Mouse (Mus musculus): ENCODE results near the gene Gcsam. TPM values are rescaled to one million over a fixed set of nuclear protein-coding genes. Genes with fewer than 3 reads are reported as not detected.
A peak's percentile ranks its signal among the peaks of the same experiment; 100 is the strongest.

The Gcsam gene
- polyA plus RNA-seq, 1 experiment from 2014 or later: 0.13 TPM

DNA sequence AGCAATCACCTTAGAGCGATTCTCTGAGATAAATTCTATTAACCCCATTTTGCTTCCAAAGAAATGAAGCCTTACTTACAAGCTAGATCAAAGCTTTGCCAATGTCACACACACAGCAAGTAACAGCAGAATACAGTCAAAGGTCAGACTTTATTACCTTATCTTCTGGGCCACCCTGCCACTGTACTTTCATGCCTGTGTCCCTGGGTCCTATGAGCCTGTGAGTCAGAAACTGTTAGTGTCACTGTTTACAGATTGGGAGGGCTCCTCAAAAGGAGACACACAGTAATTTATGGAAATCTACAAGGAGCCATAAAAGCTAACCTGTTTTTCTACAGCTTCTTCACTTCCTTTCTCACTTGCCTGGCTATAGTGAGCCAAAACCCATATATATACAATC, 48.1 kb downstream of the Gcsam start:
- no peak for TF ChIP-seq CTCF (IDR thresholded peaks at IDR 0.05; ENCODE audit: low read depth)
- Histone ChIP-seq H3K4me2 (no peak overlapping the region), H3K9ac (no peak overlapping the region), H3K4me1 (ENCODE audit: insufficient read depth) (0 out of 2 replicates have a peak, but pooled peaks cover 5% of the 10 kb centered on the region), H3K36me3 (ENCODE audit: insufficient read depth) (no peaks in the 10 kb centered on the region), H3K9me3 (ENCODE audit: low read depth, low read length) (no peaks in the 10 kb centered on the region), H3K27me3 (ENCODE audit: insufficient read depth, low read length) (0 out of 2 replicates have a peak, but pooled peaks cover 4% of the 10 kb centered on the region), H3K27ac (ENCODE audit: low read depth) (no peak overlapping the region), H3K4me3 (ENCODE audit: low read depth, low read length) (no peak overlapping the region)
- WGBS: 72% methylated on average over 1 of the region's 1 CpGs
- ATAC-seq (ENCODE audit: insufficient read depth) (no peak), DNase-seq (no peak)

DNA sequence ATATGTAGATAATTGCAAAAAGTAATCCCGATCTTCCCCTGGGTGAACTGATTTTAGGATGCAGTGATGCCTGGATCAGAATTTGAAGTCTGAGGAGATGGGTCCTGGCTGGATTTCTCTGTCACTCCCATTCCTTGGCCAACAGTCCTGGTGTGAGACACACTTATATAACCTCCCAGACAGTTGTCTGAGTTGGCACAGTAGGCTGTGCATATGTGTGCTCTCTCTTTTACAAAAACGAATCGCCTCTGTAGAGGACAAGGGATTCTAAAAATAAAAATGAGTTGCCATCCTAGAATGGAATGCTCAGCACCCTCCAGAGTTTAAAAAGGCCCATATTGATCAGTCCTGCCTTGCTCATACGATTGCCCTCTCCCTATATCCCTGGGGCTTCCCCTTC, 49.4 kb downstream of the Gcsam start:
- ATAC-seq (ENCODE audit: insufficient read depth) (no peak), DNase-seq (no peak)
- no peak overlapping the region for H3K9ac ChIP-seq
- H3K4me1 ChIP-seq (ENCODE audit: insufficient read depth): no peaks in the 10 kb centered on the region
- TF ChIP-seq CTCF (IDR thresholded peaks at IDR 0.05; ENCODE audit: low read depth): no peak
- 83% methylated on average over 4 of the region's 4 CpGs for WGBS
- H3K4me3 ChIP-seq (ENCODE audit: low read depth, low read length): no peak overlapping the region
- H3K27me3 ChIP-seq (ENCODE audit: insufficient read depth, low read length): no peaks in the 10 kb centered on the region
- no peaks in the 10 kb centered on the region for H3K9me3 ChIP-seq (ENCODE audit: low read depth, low read length)
- no peaks in the 10 kb centered on the region for H3K36me3 ChIP-seq (ENCODE audit: insufficient read depth)
- no peak overlapping the region for H3K27ac ChIP-seq (ENCODE audit: low read depth)
- H3K4me2 ChIP-seq: no peak overlapping the region

DNA sequence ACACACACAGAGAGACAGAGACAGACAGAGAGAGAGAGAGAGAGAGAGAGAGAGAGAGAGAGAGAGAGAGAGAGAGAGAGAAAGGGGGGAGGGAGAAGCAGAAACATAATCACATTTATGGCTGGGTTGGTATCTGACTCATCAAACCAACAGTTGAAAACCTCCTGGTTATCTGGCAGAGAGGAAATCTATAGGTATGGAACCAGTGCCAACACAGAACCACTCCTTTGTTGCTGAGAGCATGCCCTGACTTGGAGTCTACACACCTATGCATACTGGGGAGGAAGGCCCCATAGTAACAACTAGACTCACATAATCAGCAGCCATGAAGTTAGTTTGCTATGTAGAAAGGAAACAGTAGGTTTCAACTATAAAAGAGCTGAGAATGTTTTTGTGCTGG, 52.2 kb downstream of the Gcsam start:
- H3K9me3 ChIP-seq (ENCODE audit: low read depth, low read length): no peaks in the 10 kb centered on the region
- ATAC-seq (ENCODE audit: insufficient read depth) (no peak), DNase-seq (no peak)
- TF ChIP-seq CTCF (IDR thresholded peaks at IDR 0.05; ENCODE audit: low read depth): no peak
- no peaks in the 10 kb centered on the region for H3K4me1 ChIP-seq (ENCODE audit: insufficient read depth)
- no peak overlapping the region for H3K9ac ChIP-seq
- no peak overlapping the region for H3K27ac ChIP-seq (ENCODE audit: low read depth)
- no peaks in the 10 kb centered on the region for H3K36me3 ChIP-seq (ENCODE audit: insufficient read depth)
- H3K27me3 ChIP-seq (ENCODE audit: insufficient read depth, low read length): no peaks in the 10 kb centered on the region
- H3K4me3 ChIP-seq (ENCODE audit: low read depth, low read length): no peak overlapping the region
- no peak overlapping the region for H3K4me2 ChIP-seq

DNA sequence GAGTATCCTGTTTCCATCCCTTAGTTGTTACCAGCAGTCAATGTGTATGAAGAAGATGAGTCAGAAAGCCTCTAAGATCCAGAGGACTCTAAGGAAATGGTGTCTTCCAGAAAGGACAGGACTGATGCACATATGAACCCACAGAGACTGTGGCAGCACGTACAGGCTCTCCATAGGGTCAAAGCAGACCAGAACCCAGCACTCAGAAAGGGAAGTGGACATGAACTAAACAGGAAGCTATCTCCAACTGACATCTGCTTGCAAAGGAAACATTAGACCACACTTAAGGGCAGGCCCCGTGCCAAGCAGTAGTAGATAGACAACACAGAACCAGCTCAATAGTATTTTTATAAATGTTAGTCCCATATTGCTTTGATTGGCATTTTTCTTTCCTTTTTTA, 56.0 kb downstream of the Gcsam start:
- Histone ChIP-seq H3K4me1 (ENCODE audit: insufficient read depth) (no peaks in the 10 kb centered on the region), H3K27me3 (ENCODE audit: insufficient read depth, low read length) (no peaks in the 10 kb centered on the region), H3K36me3 (ENCODE audit: insufficient read depth) (no peaks in the 10 kb centered on the region), H3K27ac (ENCODE audit: low read depth) (no peak overlapping the region), H3K9me3 (ENCODE audit: low read depth, low read length) (no peaks in the 10 kb centered on the region), H3K4me2 (no peak overlapping the region), H3K9ac (no peak overlapping the region), H3K4me3 (ENCODE audit: low read depth, low read length) (no peak overlapping the region)
- WGBS: 68% methylated on average over 2 of the region's 2 CpGs
- no peak for ATAC-seq (ENCODE audit: insufficient read depth)
- TF ChIP-seq CTCF (IDR thresholded peaks at IDR 0.05; ENCODE audit: low read depth): no peak
- DNase-seq: peak; percentile 23

DNA sequence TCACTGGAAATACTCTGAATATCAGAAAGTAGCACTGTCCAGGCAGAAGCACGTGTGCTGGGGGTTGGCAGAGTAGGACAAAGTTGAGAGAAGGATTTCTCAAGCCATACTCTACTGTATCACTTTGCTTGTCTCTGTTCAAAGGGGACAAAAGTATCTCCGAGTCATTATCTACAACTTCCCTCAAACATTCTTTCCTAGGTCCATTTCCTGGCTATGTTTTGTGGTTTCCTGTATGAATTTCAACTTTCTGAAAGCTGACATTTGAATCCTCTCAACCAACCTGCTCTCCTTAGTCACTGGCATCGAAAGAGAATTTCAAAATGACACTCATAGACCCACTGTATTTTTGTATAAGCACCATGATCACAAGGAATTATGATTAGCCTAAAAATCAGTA, 58.0 kb downstream of the Gcsam start:
- Histone ChIP-seq H3K27me3 (ENCODE audit: insufficient read depth, low read length) (no peaks in the 10 kb centered on the region), H3K4me3 (ENCODE audit: low read depth, low read length) (no peak overlapping the region), H3K36me3 (ENCODE audit: insufficient read depth) (no peaks in the 10 kb centered on the region), H3K9me3 (ENCODE audit: low read depth, low read length) (no peaks in the 10 kb centered on the region), H3K4me2 (no peak overlapping the region), H3K27ac (ENCODE audit: low read depth) (no peak overlapping the region), H3K4me1 (ENCODE audit: insufficient read depth) (no peaks in the 10 kb centered on the region), H3K9ac (no peak overlapping the region)
- no peak for ATAC-seq (ENCODE audit: insufficient read depth)
- 48% methylated on average over 3 of the region's 3 CpGs for WGBS
- DNase-seq: no peak
- no peak for TF ChIP-seq CTCF (IDR thresholded peaks at IDR 0.05; ENCODE audit: low read depth)

DNA sequence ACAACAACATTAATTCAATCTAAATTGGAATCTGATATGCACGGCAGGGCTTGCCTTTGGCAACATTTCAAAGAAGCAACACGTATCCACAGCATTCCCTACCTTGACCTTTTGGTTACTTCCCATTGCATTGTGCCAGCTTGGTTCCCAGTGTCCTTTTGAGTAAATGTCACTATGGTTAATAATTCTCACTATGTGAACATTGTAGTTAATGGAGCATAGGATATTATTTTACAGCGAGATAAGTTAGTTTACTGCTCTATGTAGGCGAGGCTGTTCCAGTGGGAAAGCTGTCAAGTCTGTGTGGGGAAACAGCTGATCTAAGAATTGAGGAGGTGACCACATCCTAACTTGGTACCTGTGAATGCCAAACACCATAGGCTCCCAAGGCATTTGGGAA, 59.8 kb downstream of the Gcsam start:
- no peak overlapping the region for H3K4me3 ChIP-seq (ENCODE audit: low read depth, low read length)
- H3K9me3 ChIP-seq (ENCODE audit: low read depth, low read length): no peaks in the 10 kb centered on the region
- H3K27me3 ChIP-seq (ENCODE audit: insufficient read depth, low read length): no peaks in the 10 kb centered on the region
- H3K4me1 ChIP-seq (ENCODE audit: insufficient read depth): no peaks in the 10 kb centered on the region
- no peak overlapping the region for H3K9ac ChIP-seq
- ATAC-seq (ENCODE audit: insufficient read depth) (no peak), DNase-seq (no peak)
- H3K36me3 ChIP-seq (ENCODE audit: insufficient read depth): no peaks in the 10 kb centered on the region
- TF ChIP-seq CTCF (IDR thresholded peaks at IDR 0.05; ENCODE audit: low read depth): no peak
- no peak overlapping the region for H3K27ac ChIP-seq (ENCODE audit: low read depth)
- no peak overlapping the region for H3K4me2 ChIP-seq
- 61% methylated on average over 4 of the region's 4 CpGs for WGBS

Other genes with a start within 250 kb of the Gcsam start
- 66.1 and 68.1 TPM in 2 replicates for gene Cd200, start 201.3 kb upstream of the Gcsam start, polyA plus RNA-seq (2014; fragmentation: Nextera tagmentation; extraction: Ambion mirVana)
- not detected in 2 replicates for gene Gm609, start 117.4 kb upstream of the Gcsam start, polyA plus RNA-seq (2014; fragmentation: Nextera tagmentation; extraction: Ambion mirVana)
- gene Gm17783, start 78.3 kb upstream of the Gcsam start, polyA plus RNA-seq (2014; fragmentation: Nextera tagmentation; extraction: Ambion mirVana): not detected in 2 replicates
- not detected in 2 replicates for gene Slc9c1, start 75.1 kb upstream of the Gcsam start, polyA plus RNA-seq (2014; fragmentation: Nextera tagmentation; extraction: Ambion mirVana)
- gene BC016579, start 43.7 kb downstream of the Gcsam start, polyA plus RNA-seq (2014; fragmentation: Nextera tagmentation; extraction: Ambion mirVana): 0.18 and 0.68 TPM in 2 replicates
- 0.11 TPM in 1 of 2 replicates, not detected in the other for gene Tmprss7, start 83.3 kb downstream of the Gcsam start, polyA plus RNA-seq (2014; fragmentation: Nextera tagmentation; extraction: Ambion mirVana)
- gene Tagln3, start 114.2 kb downstream of the Gcsam start, polyA plus RNA-seq (2014; fragmentation: Nextera tagmentation; extraction: Ambion mirVana): 5.1 and 5.2 TPM in 2 replicates
- 35.6 and 39.6 TPM in 2 replicates for gene Abhd10, start 132.6 kb downstream of the Gcsam start, polyA plus RNA-seq (2014; fragmentation: Nextera tagmentation; extraction: Ambion mirVana)

All from lung, embryonic 14.5 days (tissue).